Mouse (Mus musculus): Measurements from ENCODE around the gene Wdtc1. TPM values are rescaled to one million over a fixed set of nuclear protein-coding genes. Genes with fewer than 3 reads are reported as not detected.
A peak's percentile ranks its signal among the peaks of the same experiment; 100 is the strongest.

Wdtc1 gene
- polyA plus RNA-seq, 1 experiment from 2014 or later = 24.9 TPM

- Histone ChIP-seq H3K27me3 (ENCODE audit: control insufficient read depth, insufficient read depth, low read length) (no peaks in the 10 kb centered on the region), H3K36me3 (ENCODE audit: control insufficient read depth, insufficient read depth, low read length) (peaks cover 20% of the 10 kb centered on the region), H3K27ac (replicated peaks; ENCODE audit: low read depth, low read length) (no peak overlapping the region), H3K4me3 (replicated peaks; ENCODE audit: low read depth, low read length) (no peak overlapping the region), H3K4me1 (ENCODE audit: control insufficient read depth, insufficient read depth, low read length) (peaks cover 8% of the 10 kb centered on the region), H3K4me2 (ENCODE audit: low read length) (no peak overlapping the region), H3K9me3 (ENCODE audit: control insufficient read depth, low read length) (no peaks in the 10 kb centered on the region), H3K9ac (replicated peaks; ENCODE audit: low read length) (no peak overlapping the region)
- no peak for ATAC-seq (ENCODE audit: low FRiP score, low TSS enrichment)
- WGBS = 96% methylated on average over 1 of the region's 1 CpGs
- no peak for DNase-seq
Observed at GRCm38 (mm10) chr4:133291255-133291654, 62.0 kb downstream of the Wdtc1 start.

- 89% methylated on average over 4 of the region's 4 CpGs for WGBS
- no peak for ATAC-seq (ENCODE audit: low FRiP score, low TSS enrichment)
- no peak overlapping the region for H3K9ac ChIP-seq (replicated peaks; ENCODE audit: low read length)
Observed at GRCm38 (mm10) chr4:133286476-133287077, 66.7 kb downstream of the Wdtc1 start.

GRCm38 (mm10) chr4:133285950-133286349, 67.3 kb downstream of the Wdtc1 start:
- H3K9ac ChIP-seq (replicated peaks; ENCODE audit: low read length) = no peak overlapping the region
- no peaks in the 10 kb centered on the region for H3K9me3 ChIP-seq (ENCODE audit: control insufficient read depth, low read length)
- H3K36me3 ChIP-seq (ENCODE audit: control insufficient read depth, insufficient read depth, low read length) = no peaks in the 10 kb centered on the region
- ATAC-seq (ENCODE audit: low FRiP score, low TSS enrichment) (no peak), DNase-seq (no peak)
- no peak overlapping the region for H3K27ac ChIP-seq (replicated peaks; ENCODE audit: low read depth, low read length)
- no peak overlapping the region for H3K4me3 ChIP-seq (replicated peaks; ENCODE audit: low read depth, low read length)
- no peak overlapping the region for H3K4me2 ChIP-seq (ENCODE audit: low read length)
- no peaks in the 10 kb centered on the region for H3K27me3 ChIP-seq (ENCODE audit: control insufficient read depth, insufficient read depth, low read length)
- WGBS = 76% methylated on average over 5 of the region's 5 CpGs
- peaks cover 13% of the 10 kb centered on the region; the same call in 1 of the 2 replicates for H3K4me1 ChIP-seq (ENCODE audit: control insufficient read depth, insufficient read depth, low read length)

More at GRCm38 (mm10) chr4:133286476-133287077, 66.7 kb downstream of the Wdtc1 start:
- Histone ChIP-seq H3K4me2 (ENCODE audit: low read length) (no peak overlapping the region), H3K27me3 (ENCODE audit: control insufficient read depth, insufficient read depth, low read length) (no peaks in the 10 kb centered on the region), H3K4me3 (replicated peaks; ENCODE audit: low read depth, low read length) (no peak overlapping the region), H3K4me1 (ENCODE audit: control insufficient read depth, insufficient read depth, low read length) (peaks cover 13% of the 10 kb centered on the region; the same call in 1 of the 2 replicates), H3K9me3 (ENCODE audit: control insufficient read depth, low read length) (no peaks in the 10 kb centered on the region), H3K36me3 (ENCODE audit: control insufficient read depth, insufficient read depth, low read length) (no peaks in the 10 kb centered on the region), H3K27ac (replicated peaks; ENCODE audit: low read depth, low read length) (no peak overlapping the region)
- no peak for DNase-seq

GRCm38 (mm10) chr4:133285299-133285698, 68.0 kb downstream of the Wdtc1 start:
- WGBS = 84% methylated on average over 3 of the region's 3 CpGs
- no peak overlapping the region for H3K4me3 ChIP-seq (replicated peaks; ENCODE audit: low read depth, low read length)
- peaks cover 13% of the 10 kb centered on the region; the same call in 1 of the 2 replicates for H3K4me1 ChIP-seq (ENCODE audit: control insufficient read depth, insufficient read depth, low read length)
- no peak overlapping the region for H3K4me2 ChIP-seq (ENCODE audit: low read length)
- H3K36me3 ChIP-seq (ENCODE audit: control insufficient read depth, insufficient read depth, low read length) = no peaks in the 10 kb centered on the region
- no peaks in the 10 kb centered on the region for H3K9me3 ChIP-seq (ENCODE audit: control insufficient read depth, low read length)
- H3K9ac ChIP-seq (replicated peaks; ENCODE audit: low read length) = no peak overlapping the region
- DNase-seq = no peak
- ATAC-seq (ENCODE audit: low FRiP score, low TSS enrichment) = no peak
- no peaks in the 10 kb centered on the region for H3K27me3 ChIP-seq (ENCODE audit: control insufficient read depth, insufficient read depth, low read length)
- H3K27ac ChIP-seq (replicated peaks; ENCODE audit: low read depth, low read length) = no peak overlapping the region

GRCm38 (mm10) chr4:133282656-133283055, 70.6 kb downstream of the Wdtc1 start:
- ATAC-seq (ENCODE audit: low FRiP score, low TSS enrichment) (no peak), DNase-seq (no peak)
- H3K27ac ChIP-seq (replicated peaks; ENCODE audit: low read depth, low read length) = no peak overlapping the region; the same call in 1 of the 2 replicates
- 25% methylated on average over 4 of the region's 4 CpGs for WGBS
- H3K27me3 ChIP-seq (ENCODE audit: control insufficient read depth, insufficient read depth, low read length) = no peaks in the 10 kb centered on the region
- no peaks in the 10 kb centered on the region for H3K36me3 ChIP-seq (ENCODE audit: control insufficient read depth, insufficient read depth, low read length)
- no peaks in the 10 kb centered on the region for H3K9me3 ChIP-seq (ENCODE audit: control insufficient read depth, low read length)
- peaks cover 17% of the 10 kb centered on the region for H3K4me1 ChIP-seq (ENCODE audit: control insufficient read depth, insufficient read depth, low read length)
- no peak overlapping the region for H3K9ac ChIP-seq (replicated peaks; ENCODE audit: low read length)
- no peak overlapping the region for H3K4me3 ChIP-seq (replicated peaks; ENCODE audit: low read depth, low read length)
- no peak overlapping the region for H3K4me2 ChIP-seq (ENCODE audit: low read length)

GRCm38 (mm10) chr4:133281951-133282481, 71.3 kb downstream of the Wdtc1 start:
- peak overlapping the region; percentile 73 for H3K27ac ChIP-seq (replicated peaks; ENCODE audit: low read depth, low read length)
- H3K4me2 ChIP-seq (ENCODE audit: low read length) = no peak overlapping the region
- peak; percentile 51 for DNase-seq
- 0 out of 2 replicates have a peak, but pooled peaks have one; percentile 19 for ATAC-seq (ENCODE audit: low FRiP score, low TSS enrichment)
- H3K9ac ChIP-seq (replicated peaks; ENCODE audit: low read length) = no peak overlapping the region; the same call in 1 of the 2 replicates
- no peak overlapping the region for H3K4me3 ChIP-seq (replicated peaks; ENCODE audit: low read depth, low read length)
- peaks cover 17% of the 10 kb centered on the region for H3K4me1 ChIP-seq (ENCODE audit: control insufficient read depth, insufficient read depth, low read length)
- H3K9me3 ChIP-seq (ENCODE audit: control insufficient read depth, low read length) = no peaks in the 10 kb centered on the region
- no peaks in the 10 kb centered on the region for H3K27me3 ChIP-seq (ENCODE audit: control insufficient read depth, insufficient read depth, low read length)
- WGBS = 14% methylated on average over 5 of the region's 5 CpGs
- no peaks in the 10 kb centered on the region for H3K36me3 ChIP-seq (ENCODE audit: control insufficient read depth, insufficient read depth, low read length)

- H3K4me1 ChIP-seq (ENCODE audit: control insufficient read depth, insufficient read depth, low read length) = peaks cover 20% of the 10 kb centered on the region
- no peak for DNase-seq
- no peaks in the 10 kb centered on the region for H3K27me3 ChIP-seq (ENCODE audit: control insufficient read depth, insufficient read depth, low read length)
- no peak overlapping the region for H3K4me3 ChIP-seq (replicated peaks; ENCODE audit: low read depth, low read length)
- 53% methylated on average over 7 of the region's 7 CpGs for WGBS
- H3K9me3 ChIP-seq (ENCODE audit: control insufficient read depth, low read length) = no peaks in the 10 kb centered on the region
- ATAC-seq (ENCODE audit: low FRiP score, low TSS enrichment) = no peak
- no peak overlapping the region; the same call in 1 of the 2 replicates for H3K9ac ChIP-seq (replicated peaks; ENCODE audit: low read length)
- H3K4me2 ChIP-seq (ENCODE audit: low read length) = no peak overlapping the region
- H3K27ac ChIP-seq (replicated peaks; ENCODE audit: low read depth, low read length) = peak overlapping the region; percentile 73
- H3K36me3 ChIP-seq (ENCODE audit: control insufficient read depth, insufficient read depth, low read length) = no peaks in the 10 kb centered on the region
Observed at GRCm38 (mm10) chr4:133281513-133281912, 71.8 kb downstream of the Wdtc1 start.

GRCm38 (mm10) chr4:133278482-133278881, 74.8 kb downstream of the Wdtc1 start:
- Histone ChIP-seq H3K4me3 (replicated peaks; ENCODE audit: low read depth, low read length) (peak overlapping the region; percentile 85; the same call in 1 of the 2 replicates), H3K27ac (replicated peaks; ENCODE audit: low read depth, low read length) (peak overlapping the region; percentile 91), H3K4me2 (ENCODE audit: low read length) (peak overlapping the region; percentile 76), H3K27me3 (ENCODE audit: control insufficient read depth, insufficient read depth, low read length) (no peaks in the 10 kb centered on the region), H3K36me3 (ENCODE audit: control insufficient read depth, insufficient read depth, low read length) (0 out of 2 replicates have a peak, but pooled peaks cover 2% of the 10 kb centered on the region), H3K4me1 (ENCODE audit: control insufficient read depth, insufficient read depth, low read length) (peaks cover 27% of the 10 kb centered on the region), H3K9me3 (ENCODE audit: control insufficient read depth, low read length) (no peaks in the 10 kb centered on the region), H3K9ac (replicated peaks; ENCODE audit: low read length) (peak overlapping the region; percentile 86; the same call in 1 of the 2 replicates)
- DNase-seq (no peak), ATAC-seq (ENCODE audit: low FRiP score, low TSS enrichment) (no peak)
- WGBS = 88% methylated on average over 3 of the region's 3 CpGs

GRCm38 (mm10) chr4:133278067-133278466, 75.2 kb downstream of the Wdtc1 start:
- H3K9me3 ChIP-seq (ENCODE audit: control insufficient read depth, low read length) = no peaks in the 10 kb centered on the region
- DNase-seq = no peak
- H3K4me3 ChIP-seq (replicated peaks; ENCODE audit: low read depth, low read length) = peak overlapping the region; percentile 85
- peaks cover 27% of the 10 kb centered on the region for H3K4me1 ChIP-seq (ENCODE audit: control insufficient read depth, insufficient read depth, low read length)
- H3K9ac ChIP-seq (replicated peaks; ENCODE audit: low read length) = peak overlapping the region; percentile 86
- ATAC-seq (ENCODE audit: low FRiP score, low TSS enrichment) = no peak
- H3K36me3 ChIP-seq (ENCODE audit: control insufficient read depth, insufficient read depth, low read length) = 0 out of 2 replicates have a peak, but pooled peaks cover 2% of the 10 kb centered on the region
- H3K27me3 ChIP-seq (ENCODE audit: control insufficient read depth, insufficient read depth, low read length) = no peaks in the 10 kb centered on the region
- 28% methylated on average over 6 of the region's 6 CpGs for WGBS
- H3K27ac ChIP-seq (replicated peaks; ENCODE audit: low read depth, low read length) = peak overlapping the region; percentile 91
- peak overlapping the region; percentile 76 for H3K4me2 ChIP-seq (ENCODE audit: low read length)

Data from midbrain, embryonic 14.5 days (tissue).